Mouse (Mus musculus) forebrain, embryonic 16.5 days (tissue): ENCODE measurements around the gene Rplp1. TPM values are rescaled to one million over a fixed set of nuclear protein-coding genes. Genes with fewer than 3 reads are reported as not detected.

Experiments used
- ATAC-seq: fragments of 200-750 bp; cut with Nextera tagmentation; 2 replicates; pipeline ENCODE4 v1.8.0; 2017; ENCODE audit warnings: mild to moderate bottlenecking, moderate library complexity
- H3K27ac ChIP-seq: fragments of 300-500 bp; sonication (generic); 2 replicates; pipeline ENCODE4 v1.5.1; 2014; ENCODE audit warnings: low read length, control low read depth
- H3K27me3 ChIP-seq: fragments of 300-500 bp; sonication (generic); replicated peaks from 2 replicates; pipeline ENCODE4 v1.6.1; 2014; ENCODE audit warnings: low read length; ENCODE audit not compliant: control insufficient read depth, insufficient read depth
- H3K36me3 ChIP-seq: fragments of 300-500 bp; sonication (generic); 2 replicates; pipeline ENCODE4 v1.6.1; 2014; ENCODE audit not compliant: control insufficient read depth, insufficient read depth
- H3K4me1 ChIP-seq: fragments of 300-500 bp; sonication (generic); replicated peaks from 2 replicates; pipeline ENCODE4 v1.6.1; 2014; ENCODE audit warnings: low read length; ENCODE audit not compliant: control insufficient read depth, insufficient read depth
- H3K4me2 ChIP-seq: fragments of 300-500 bp; sonication (generic); 2 replicates; pipeline ENCODE4 v1.6.1; 2014; ENCODE audit warnings: mild to moderate bottlenecking, low read length, control low read depth
- H3K4me3 ChIP-seq: fragments of 300-500 bp; sonication (generic); replicated peaks from 2 replicates; pipeline ENCODE4 v1.5.1; 2014; ENCODE audit warnings: mild to moderate bottlenecking, low read length, control low read depth
- H3K9ac ChIP-seq: fragments of 300-500 bp; sonication (generic); replicated peaks from 2 replicates; pipeline ENCODE4 v1.6.1; 2014; ENCODE audit warnings: low read depth, low read length, control low read depth
- H3K9me3 ChIP-seq: fragments of 300-500 bp; sonication (generic); 2 replicates; pipeline ENCODE4 v1.6.1; 2016; ENCODE audit warnings: low read length; ENCODE audit not compliant: control insufficient read depth
- WGBS: fragments of 180-500 bp; shearing (Covaris S2); extraction: QIAGEN DNeasy Blood & Tissue Kit; methylation state at CpG from one replicate; pipeline ENCODE4 v1.1.7; 2014; 5-methylcytosine and 5-hydroxymethylcytosine counted together
- polyA plus RNA-seq: library from polyadenylated mRNA; unstranded; fragments of >200 nt; fragmentation: Nextera tagmentation; extraction: Ambion mirVana; gene quantifications from 2 replicates; pipeline ENCODE4 v1.2.1, GENCODE M21; 2015

Gene Rplp1
- polyA plus RNA-seq, 1 experiment from 2014 or later = 804 TPM

GRCm38 (mm10) chr9:61916986-61917385 is 2.6 kb upstream of the Rplp1 start:
- Histone ChIP-seq H3K4me3 (no peak overlapping the region), H3K4me1 (peaks cover 19% of the 10 kb centered on the region), H3K4me2 (no peak overlapping the region), H3K9me3 (no peaks in the 10 kb centered on the region), H3K36me3 (peaks cover 10% of the 10 kb centered on the region), H3K27ac (no peak overlapping the region), H3K9ac (no peak overlapping the region), H3K27me3 (no peaks in the 10 kb centered on the region)
- no peak for ATAC-seq
- WGBS = 91% methylated on average over 3 of the region's 3 CpGs

- peak overlapping the region; percentile 91 for H3K4me2 ChIP-seq
- WGBS = 40% methylated on average over 4 of the region's 4 CpGs
- H3K4me3 ChIP-seq = peak overlapping the region; percentile 82
- ATAC-seq = no peak
- H3K9me3 ChIP-seq = no peaks in the 10 kb centered on the region
- H3K4me1 ChIP-seq = peaks cover 21% of the 10 kb centered on the region
- no peaks in the 10 kb centered on the region for H3K27me3 ChIP-seq
- peaks cover 11% of the 10 kb centered on the region for H3K36me3 ChIP-seq
- H3K9ac ChIP-seq = peak overlapping the region; percentile 72; the same call in 1 of the 2 replicates
- peak overlapping the region; percentile 96; the same call in 1 of the 2 replicates for H3K27ac ChIP-seq
These were observed 1.2 kb upstream of the Rplp1 start for GRCm38 (mm10) chr9:61915393-61916005.

GRCm38 (mm10) chr9:61914917-61915300 is 567 bp upstream of the Rplp1 start:
- Histone ChIP-seq H3K4me1 (peaks cover 21% of the 10 kb centered on the region), H3K27me3 (no peaks in the 10 kb centered on the region), H3K4me2 (peak overlapping the region; percentile 91), H3K9ac (peak overlapping the region; percentile 72), H3K4me3 (peak overlapping the region; percentile 82), H3K9me3 (no peaks in the 10 kb centered on the region), H3K36me3 (peaks cover 11% of the 10 kb centered on the region), H3K27ac (peak overlapping the region; percentile 96)
- WGBS = 4% methylated on average over 13 of the region's 13 CpGs
- ATAC-seq = peak; percentile 16; the same call in 1 of the 2 replicates

- Histone ChIP-seq H3K27me3 (no peaks in the 10 kb centered on the region), H3K9ac (no peak overlapping the region), H3K9me3 (no peaks in the 10 kb centered on the region), H3K4me2 (no peak overlapping the region), H3K36me3 (peaks cover 9% of the 10 kb centered on the region), H3K4me3 (no peak overlapping the region), H3K27ac (no peak overlapping the region), H3K4me1 (peaks cover 21% of the 10 kb centered on the region)
- no peak for ATAC-seq
- WGBS = 57% methylated on average over 6 of the region's 6 CpGs
These were observed 2.8 kb downstream of the Rplp1 start for GRCm38 (mm10) chr9:61911300-61912128.

- Histone ChIP-seq H3K4me3 (no peak overlapping the region), H3K27me3 (no peaks in the 10 kb centered on the region), H3K4me2 (no peak overlapping the region), H3K9me3 (no peaks in the 10 kb centered on the region), H3K36me3 (peaks cover 9% of the 10 kb centered on the region), H3K27ac (no peak overlapping the region), H3K9ac (no peak overlapping the region), H3K4me1 (peaks cover 21% of the 10 kb centered on the region)
- ATAC-seq = no peak
- WGBS = 47% methylated on average over 20 of the region's 20 CpGs
These were observed 3.7 kb downstream of the Rplp1 start for GRCm38 (mm10) chr9:61910526-61911256.

- no peak for ATAC-seq
- Histone ChIP-seq H3K36me3 (peaks cover 9% of the 10 kb centered on the region), H3K4me3 (no peak overlapping the region), H3K4me2 (no peak overlapping the region), H3K27me3 (no peaks in the 10 kb centered on the region), H3K27ac (no peak overlapping the region), H3K4me1 (peaks cover 17% of the 10 kb centered on the region), H3K9me3 (no peaks in the 10 kb centered on the region), H3K9ac (no peak overlapping the region)
- WGBS = 93% methylated on average over 1 of the region's 1 CpGs
These were observed 4.7 kb downstream of the Rplp1 start for GRCm38 (mm10) chr9:61909633-61910032.

GRCm38 (mm10) chr9:61908832-61909407 is 5.4 kb downstream of the Rplp1 start:
- Histone ChIP-seq H3K4me2 (no peak overlapping the region), H3K36me3 (peaks cover 9% of the 10 kb centered on the region), H3K27ac (no peak overlapping the region), H3K9me3 (no peaks in the 10 kb centered on the region), H3K4me3 (no peak overlapping the region), H3K9ac (no peak overlapping the region), H3K4me1 (peaks cover 17% of the 10 kb centered on the region), H3K27me3 (no peaks in the 10 kb centered on the region)
- ATAC-seq = no peak
- 90% methylated on average over 11 of the region's 11 CpGs for WGBS

GRCm38 (mm10) chr9:61908341-61908740 is 6.0 kb downstream of the Rplp1 start:
- WGBS = 80% methylated on average over 3 of the region's 3 CpGs
- Histone ChIP-seq H3K4me3 (no peak overlapping the region), H3K4me1 (peaks cover 12% of the 10 kb centered on the region), H3K36me3 (peaks cover 9% of the 10 kb centered on the region), H3K27me3 (no peaks in the 10 kb centered on the region), H3K9me3 (no peaks in the 10 kb centered on the region), H3K9ac (no peak overlapping the region), H3K4me2 (no peak overlapping the region), H3K27ac (no peak overlapping the region)
- ATAC-seq = no peak
